Mouse (Mus musculus): Measurements from ENCODE around the gene Mdn1. TPM values are rescaled to one million over a fixed set of nuclear protein-coding genes. Genes with fewer than 3 reads are reported as not detected.

Mdn1 gene
- polyA plus RNA-seq, 1 experiment = 8.7 TPM

DNA sequence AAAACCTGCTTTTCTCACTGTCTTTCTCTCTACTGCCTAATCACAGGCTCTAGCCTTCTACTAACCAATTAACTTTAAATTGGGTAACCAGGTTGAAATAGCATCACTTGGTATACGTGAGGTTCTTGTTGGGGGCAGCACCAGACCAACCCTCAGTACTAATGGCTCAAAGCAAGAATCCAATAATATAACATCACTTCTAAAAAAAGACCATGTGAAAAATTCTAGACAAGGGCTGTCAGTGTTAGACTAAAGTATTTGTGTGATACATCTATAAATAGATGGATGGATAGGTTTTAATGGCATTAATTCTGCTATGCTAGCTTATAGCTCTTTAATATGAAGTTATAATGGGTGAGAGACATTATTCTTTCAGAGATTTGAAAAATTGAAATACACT is 60.8 kb downstream of the Mdn1 start:
- peaks cover 68% of the 10 kb centered on the region for H3K36me3 ChIP-seq (ENCODE audit: control insufficient read depth, insufficient read depth)
- H3K79me2 ChIP-seq (ENCODE audit: control insufficient read depth, insufficient read depth) = no peaks in the 10 kb centered on the region
- no peak overlapping the region for H3K4me3 ChIP-seq
- no peaks in the 10 kb centered on the region for H3K27me3 ChIP-seq (ENCODE audit: control insufficient read depth, insufficient read depth, insufficient read length)
- no peak overlapping the region for H3K4me2 ChIP-seq (ENCODE audit: low read depth)
- H3ac ChIP-seq (ENCODE audit: control insufficient read depth, insufficient read length) = no peak overlapping the region
- TF ChIP-seq TCF12 (IDR thresholded peaks at IDR 0.05; ENCODE audit: insufficient read depth, poor library complexity, severe bottlenecking) (no peak), MAX (IDR thresholded peaks at IDR 0.05; ENCODE audit: low read depth) (no peak), MYOD1 (IDR thresholded peaks at IDR 0.05; ENCODE audit: control insufficient read depth in 1 of 3, insufficient read length in 2 of 3, low read depth in 2 of 3) (no peak), MYOG (IDR thresholded peaks at IDR 0.05; ENCODE audit: control insufficient read depth in 1 of 3, insufficient read depth in 1 of 3, insufficient read length in 2 of 3, low read depth in 2 of 3) (no peak), E2F4 (IDR thresholded peaks at IDR 0.05; ENCODE audit: insufficient read depth) (no peak), REST (IDR thresholded peaks at IDR 0.05; ENCODE audit: insufficient read depth, insufficient read length) (no peak), CEBPB (IDR thresholded peaks at IDR 0.05; ENCODE audit: insufficient read depth, poor library complexity, severe bottlenecking) (no peak), POLR2AphosphoS2 (IDR thresholded peaks at IDR 0.05; ENCODE audit: insufficient read length, low read depth) (no peak), SRF (IDR thresholded peaks at IDR 0.05; ENCODE audit: control insufficient read depth, insufficient read length, low read depth) (no peak), POLR2A (IDR thresholded peaks at IDR 0.05; ENCODE audit: insufficient read length, low read depth) (no peak), TCF3 (IDR thresholded peaks at IDR 0.05; ENCODE audit: insufficient read length, low read depth) (no peak), USF1 (IDR thresholded peaks at IDR 0.05; ENCODE audit: low read depth) (no peak)

- Histone ChIP-seq H3ac (ENCODE audit: control insufficient read depth, insufficient read length) (no peak overlapping the region), H3K79me2 (ENCODE audit: control insufficient read depth, insufficient read depth) (no peaks in the 10 kb centered on the region), H3K27me3 (ENCODE audit: control insufficient read depth, insufficient read depth, insufficient read length) (no peaks in the 10 kb centered on the region), H3K36me3 (ENCODE audit: control insufficient read depth, insufficient read depth) (peaks cover 61% of the 10 kb centered on the region), H3K4me2 (ENCODE audit: low read depth) (no peak overlapping the region), H3K4me3 (no peak overlapping the region)
- TF ChIP-seq TCF3 (IDR thresholded peaks at IDR 0.05; ENCODE audit: insufficient read length, low read depth) (no peak), E2F4 (IDR thresholded peaks at IDR 0.05; ENCODE audit: insufficient read depth) (no peak), MYOG (IDR thresholded peaks at IDR 0.05; ENCODE audit: control insufficient read depth in 1 of 3, insufficient read depth in 1 of 3, insufficient read length in 2 of 3, low read depth in 2 of 3) (no peak), USF1 (IDR thresholded peaks at IDR 0.05; ENCODE audit: low read depth) (no peak), TCF12 (IDR thresholded peaks at IDR 0.05; ENCODE audit: insufficient read depth, poor library complexity, severe bottlenecking) (no peak), POLR2A (IDR thresholded peaks at IDR 0.05; ENCODE audit: insufficient read length, low read depth) (no peak), MYOD1 (IDR thresholded peaks at IDR 0.05; ENCODE audit: control insufficient read depth in 1 of 3, insufficient read length in 2 of 3, low read depth in 2 of 3) (no peak), MAX (IDR thresholded peaks at IDR 0.05; ENCODE audit: low read depth) (no peak), SRF (IDR thresholded peaks at IDR 0.05; ENCODE audit: control insufficient read depth, insufficient read length, low read depth) (no peak)
These were observed 88.5 kb downstream of the Mdn1 start for GRCm38 (mm10) chr4:32745394-32745793.

DNA sequence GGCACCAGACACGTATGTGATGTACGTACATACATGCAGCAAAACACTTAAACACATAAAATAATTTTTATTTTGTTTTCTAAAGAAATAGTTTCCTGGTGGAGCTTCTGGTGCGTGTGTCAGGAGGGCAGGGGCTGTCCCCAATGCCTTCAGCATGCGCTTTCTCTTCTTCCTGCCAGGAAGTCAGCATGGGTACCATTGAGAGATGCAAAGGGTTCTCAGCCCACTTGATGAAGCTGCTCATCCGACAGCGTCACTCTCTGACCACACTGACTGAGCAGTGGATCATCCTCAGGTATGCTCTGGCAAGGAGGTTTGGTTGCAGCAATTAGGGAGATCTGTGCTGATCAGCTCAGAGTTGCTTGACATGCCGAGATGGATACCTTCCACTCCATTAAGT is 91.5 kb downstream of the Mdn1 start:
- no peak overlapping the region for H3K4me3 ChIP-seq
- TF ChIP-seq MAX (IDR thresholded peaks at IDR 0.05; ENCODE audit: low read depth) (no peak), USF1 (IDR thresholded peaks at IDR 0.05; ENCODE audit: low read depth) (no peak), MYOD1 (IDR thresholded peaks at IDR 0.05; ENCODE audit: control insufficient read depth in 1 of 3, insufficient read length in 2 of 3, low read depth in 2 of 3) (no peak), MYOG (IDR thresholded peaks at IDR 0.05; ENCODE audit: control insufficient read depth in 1 of 3, insufficient read depth in 1 of 3, insufficient read length in 2 of 3, low read depth in 2 of 3) (no peak), TCF3 (IDR thresholded peaks at IDR 0.05; ENCODE audit: insufficient read length, low read depth) (no peak)

GRCm38 (mm10) chr4:32750711-32751110 is 93.8 kb downstream of the Mdn1 start:
- Histone ChIP-seq H3K27me3 (ENCODE audit: control insufficient read depth, insufficient read depth, insufficient read length) (no peaks in the 10 kb centered on the region), H3K4me2 (ENCODE audit: low read depth) (no peak overlapping the region)
- TF ChIP-seq MAX (IDR thresholded peaks at IDR 0.05; ENCODE audit: low read depth) (no peak), TCF3 (IDR thresholded peaks at IDR 0.05; ENCODE audit: insufficient read length, low read depth) (no peak), CEBPB (IDR thresholded peaks at IDR 0.05; ENCODE audit: insufficient read depth, poor library complexity, severe bottlenecking) (no peak), USF1 (IDR thresholded peaks at IDR 0.05; ENCODE audit: low read depth) (no peak), TCF12 (IDR thresholded peaks at IDR 0.05; ENCODE audit: insufficient read depth, poor library complexity, severe bottlenecking) (no peak), E2F4 (IDR thresholded peaks at IDR 0.05; ENCODE audit: insufficient read depth) (no peak), POLR2A (IDR thresholded peaks at IDR 0.05; ENCODE audit: insufficient read length, low read depth) (no peak), SRF (IDR thresholded peaks at IDR 0.05; ENCODE audit: control insufficient read depth, insufficient read length, low read depth) (no peak), REST (IDR thresholded peaks at IDR 0.05; ENCODE audit: insufficient read depth, insufficient read length) (no peak), MYOD1 (IDR thresholded peaks at IDR 0.05; ENCODE audit: control insufficient read depth in 1 of 3, insufficient read length in 2 of 3, low read depth in 2 of 3) (no peak), POLR2AphosphoS2 (IDR thresholded peaks at IDR 0.05; ENCODE audit: insufficient read length, low read depth) (no peak), MYOG (IDR thresholded peaks at IDR 0.05; ENCODE audit: control insufficient read depth in 1 of 3, insufficient read depth in 1 of 3, insufficient read length in 2 of 3, low read depth in 2 of 3) (no peak)

More for the DNA sequence above, 91.5 kb downstream of the Mdn1 start:
- H3ac ChIP-seq (ENCODE audit: control insufficient read depth, insufficient read length) = no peak overlapping the region
- H3K79me2 ChIP-seq (ENCODE audit: control insufficient read depth, insufficient read depth) = no peaks in the 10 kb centered on the region
- H3K36me3 ChIP-seq (ENCODE audit: control insufficient read depth, insufficient read depth) = peaks cover 59% of the 10 kb centered on the region
- H3K4me2 ChIP-seq (ENCODE audit: low read depth) = no peak overlapping the region
- no peaks in the 10 kb centered on the region for H3K27me3 ChIP-seq (ENCODE audit: control insufficient read depth, insufficient read depth, insufficient read length)

DNA sequence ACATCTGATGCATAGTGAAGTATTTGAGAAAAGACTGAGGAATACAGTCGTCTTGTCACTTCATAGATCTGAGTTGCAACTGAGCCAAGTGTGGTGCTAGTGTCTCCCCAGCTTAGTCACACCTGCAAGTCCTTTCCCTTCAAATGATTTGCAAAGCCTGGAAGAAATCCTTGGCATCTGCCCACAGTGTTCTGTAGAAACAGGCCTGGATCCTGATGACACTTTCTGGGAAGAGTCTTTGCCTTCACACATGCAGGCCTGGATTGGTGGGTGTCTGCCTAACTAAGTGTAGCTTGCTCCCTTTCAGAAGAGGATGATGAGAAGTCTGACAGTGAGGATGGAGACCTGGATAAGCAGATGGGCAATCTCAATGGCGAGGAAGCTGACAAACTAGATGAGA is 100.5 kb downstream of the Mdn1 start:
- Histone ChIP-seq H3K79me2 (ENCODE audit: control insufficient read depth, insufficient read depth) (no peaks in the 10 kb centered on the region), H3ac (ENCODE audit: control insufficient read depth, insufficient read length) (no peak overlapping the region), H3K4me3 (no peak overlapping the region), H3K4me2 (ENCODE audit: low read depth) (no peak overlapping the region), H3K27me3 (ENCODE audit: control insufficient read depth, insufficient read depth, insufficient read length) (no peaks in the 10 kb centered on the region), H3K36me3 (ENCODE audit: control insufficient read depth, insufficient read depth) (peaks cover 57% of the 10 kb centered on the region)
- no peak for TF ChIP-seq REST (IDR thresholded peaks at IDR 0.05; ENCODE audit: insufficient read depth, insufficient read length)
- no peak for TF ChIP-seq E2F4 (IDR thresholded peaks at IDR 0.05; ENCODE audit: insufficient read depth)
- no peak for TF ChIP-seq SRF (IDR thresholded peaks at IDR 0.05; ENCODE audit: control insufficient read depth, insufficient read length, low read depth)
- TF ChIP-seq MYOD1 (IDR thresholded peaks at IDR 0.05; ENCODE audit: control insufficient read depth in 1 of 3, insufficient read length in 2 of 3, low read depth in 2 of 3) = no peak
- no peak for TF ChIP-seq POLR2A (IDR thresholded peaks at IDR 0.05; ENCODE audit: insufficient read length, low read depth)
- TF ChIP-seq TCF12 (IDR thresholded peaks at IDR 0.05; ENCODE audit: insufficient read depth, poor library complexity, severe bottlenecking) = no peak
- TF ChIP-seq CEBPB (IDR thresholded peaks at IDR 0.05; ENCODE audit: insufficient read depth, poor library complexity, severe bottlenecking) = no peak
- no peak for TF ChIP-seq POLR2AphosphoS2 (IDR thresholded peaks at IDR 0.05; ENCODE audit: insufficient read length, low read depth)
- no peak for TF ChIP-seq MYOG (IDR thresholded peaks at IDR 0.05; ENCODE audit: control insufficient read depth in 1 of 3, insufficient read depth in 1 of 3, insufficient read length in 2 of 3, low read depth in 2 of 3)
- no peak for TF ChIP-seq TCF3 (IDR thresholded peaks at IDR 0.05; ENCODE audit: insufficient read length, low read depth)
- no peak for TF ChIP-seq MAX (IDR thresholded peaks at IDR 0.05; ENCODE audit: low read depth)
- TF ChIP-seq USF1 (IDR thresholded peaks at IDR 0.05; ENCODE audit: low read depth) = no peak

More at GRCm38 (mm10) chr4:32750711-32751110, 93.8 kb downstream of the Mdn1 start:
- Histone ChIP-seq H3K79me2 (ENCODE audit: control insufficient read depth, insufficient read depth) (no peaks in the 10 kb centered on the region), H3K36me3 (ENCODE audit: control insufficient read depth, insufficient read depth) (peaks cover 55% of the 10 kb centered on the region), H3ac (ENCODE audit: control insufficient read depth, insufficient read length) (no peak overlapping the region), H3K4me3 (no peak overlapping the region)
